ENCODE assay signal across 13 mouse cellular contexts in genomic region chr8:11252235-11252774, GRCm38 (mm10).
DNase-seq lines count a peak whose midpoint lies in the region; ATAC-seq and TF ChIP-seq lines count a peak whose summit lies in the region.
"Had no signal": no experiment of that assay in that cellular context is flagged by ENCODE, and none has a peak within 500 bp of the region (broad histone marks: within the 10 kb centered on the region; RNA-seq: fewer than 3 reads in every experiment).

No protein-coding gene starts in this region.

- peak overlapping the region; percentile 9; the same call in 1 of the 2 replicates for H3K27ac ChIP-seq in kidney, adult 2 months (ENCODE audit: insufficient read depth, low read depth, low read length)
- H3K27ac ChIP-seq in embryonic fibroblast, embryonic 13.5 days (ENCODE audit: insufficient read depth, low read length) = peak overlapping the region; percentile 20; the same call in 1 of the 2 replicates
- H3K27ac ChIP-seq in kidney, embryonic 15.5 days = peak overlapping the region; percentile 57
- H3K27ac ChIP-seq: forebrain, embryonic 12.5 days; lung, embryonic 15.5 days had no signal

- TF ChIP-seq CTCF in kidney, adult 2 months (conservative IDR thresholded peaks at IDR 0.05; ENCODE audit: insufficient read depth, insufficient read length, low read depth, low read length) = no peak
- no peak for TF ChIP-seq CTCF in embryonic fibroblast, embryonic 13.5 days (IDR thresholded peaks at IDR 0.05; ENCODE audit: borderline replicate concordance, insufficient read depth, low read length)

- no peak overlapping the region for H3K4me2 ChIP-seq in kidney, embryonic 15.5 days
- H3K4me2 ChIP-seq: forebrain, embryonic 12.5 days; lung, embryonic 15.5 days had no signal

- H3K9ac ChIP-seq in kidney, embryonic 15.5 days = no peak overlapping the region
- H3K9ac ChIP-seq: forebrain, embryonic 12.5 days; lung, embryonic 15.5 days had no signal

- peaks cover 31% of the 10 kb centered on the region for H3K4me1 ChIP-seq in kidney, adult 2 months (ENCODE audit: control insufficient read depth, insufficient read depth, low read length)
- peaks cover 21% of the 10 kb centered on the region for H3K4me1 ChIP-seq in embryonic fibroblast, embryonic 13.5 days (ENCODE audit: control insufficient read depth, insufficient read depth, low read length)
- H3K4me1 ChIP-seq in kidney, embryonic 15.5 days = peaks cover 85% of the 10 kb centered on the region
- H3K4me1 ChIP-seq: forebrain, embryonic 12.5 days had no signal

- H3K4me3 ChIP-seq in kidney, adult 2 months (ENCODE audit: insufficient read depth, low read depth, low read length) = no peak overlapping the region
- H3K4me3 ChIP-seq in embryonic fibroblast, embryonic 13.5 days (ENCODE audit: insufficient read depth, low read length) = no peak overlapping the region
- no peak overlapping the region for H3K4me3 ChIP-seq in kidney, embryonic 15.5 days (replicated peaks)
- H3K4me3 ChIP-seq: forebrain, embryonic 12.5 days; lung, embryonic 15.5 days had no signal

- no peaks in the 10 kb centered on the region for H3K27me3 ChIP-seq in kidney, adult 2 months (replicated peaks; ENCODE audit: control insufficient read depth, insufficient read depth, low read length)
- H3K27me3 ChIP-seq in kidney, embryonic 15.5 days = no peaks in the 10 kb centered on the region
- H3K27me3 ChIP-seq: forebrain, embryonic 12.5 days; lung, embryonic 15.5 days had no signal

- no peak for ATAC-seq in kidney, embryonic 15.5 days (replicated peaks; ENCODE audit: low FRiP score)

- DNase-seq in kidney, adult 2 months = peak; percentile 76
- no peak for DNase-seq in kidney, adult 18-20 months
- DNase-seq in Muller cell, postnatal 12 days (ENCODE audit: inconsistent ontology term) = peak; percentile 62
- no peak for DNase-seq in cerebellum, adult 9-10 months
- DNase-seq in cerebellum, adult 9-11 months = no peak
- no peak for DNase-seq in layer of hippocampus, adult 9-11 months
- DNase-seq: cerebellum, postnatal 10 days; midbrain, embryonic 14.5 days; spleen, adult 18-20 months had no signal

- H3K36me3 ChIP-seq in kidney, adult 2 months (ENCODE audit: control insufficient read depth, insufficient read depth, low read length) = no peaks in the 10 kb centered on the region
- H3K36me3 ChIP-seq in kidney, embryonic 15.5 days = peaks cover 1% of the 10 kb centered on the region
- H3K36me3 ChIP-seq: forebrain, embryonic 12.5 days; lung, embryonic 15.5 days had no signal

- H3K9me3 ChIP-seq in kidney, embryonic 15.5 days (replicated peaks) = no peaks in the 10 kb centered on the region
- H3K9me3 ChIP-seq: forebrain, embryonic 12.5 days; lung, embryonic 15.5 days had no signal

- TF ChIP-seq POLR2A in kidney, adult 2 months (IDR thresholded peaks at IDR 0.05; ENCODE audit: low read depth, low read length) = no peak
- no peak for TF ChIP-seq POLR2A in embryonic fibroblast, embryonic 13.5 days (IDR thresholded peaks at IDR 0.05; ENCODE audit: low read depth, low read length)

- 45% methylated on average over 7 of the region's 7 CpGs for WGBS in kidney, adult 2 months
- 32% methylated on average over 7 of the region's 7 CpGs for WGBS in kidney, embryonic 15.5 days

Comparison
In these comparisons a context has a peak if more than half of its experiments do, and no peak if none do; other contexts are left out.
1. DNase-seq: peak in kidney, adult 2 months (single experiment) and Muller cell, postnatal 12 days (single experiment); none in kidney, adult 18-20 months (single experiment), cerebellum, adult 9-10 months (single experiment), cerebellum, adult 9-11 months (single experiment) and layer of hippocampus, adult 9-11 months (single experiment).
2. Peak in every context shown above with its lines, with median percentiles within 50 percentile points of each other: H3K27ac ChIP-seq.